10 mouse cellular contexts compared by ENCODE assay signal in the genomic region with DNA sequence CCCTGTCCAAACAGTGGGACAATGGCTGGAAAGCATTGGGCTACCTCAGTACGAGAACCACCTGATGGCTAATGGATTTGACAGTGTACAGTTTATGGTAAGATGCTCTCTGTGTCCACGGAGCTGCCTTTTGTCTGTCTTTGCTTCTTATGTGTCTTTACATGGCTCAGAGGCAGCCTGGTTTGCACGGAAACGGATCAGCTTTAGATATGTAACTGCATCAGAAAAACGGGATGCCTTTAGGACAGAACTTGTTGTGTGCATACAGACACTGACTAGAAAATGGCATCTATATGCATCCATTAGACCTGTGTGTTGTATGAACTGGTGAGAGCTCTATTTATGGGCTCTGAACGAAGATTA.
DNase-seq lines count a peak whose midpoint lies in the region; ATAC-seq and TF ChIP-seq lines count a peak whose summit lies in the region.
"Had no signal": no experiment of that assay in that cellular context is flagged by ENCODE, and none has a peak within 500 bp of the region (broad histone marks: within the 10 kb centered on the region; RNA-seq: fewer than 3 reads in every experiment).

No protein-coding gene starts in this region.

- no peak for DNase-seq in embryonic facial prominence, embryonic 10.5 days (ENCODE audit: low spot score)
- DNase-seq in midbrain, embryonic 11.5 days (ENCODE audit: low spot score, missing footprints), result no peak
- DNase-seq in adrenal gland, postnatal 25 days, result no peak
- no peak for DNase-seq in cerebellum, adult 11 months
- no peak for DNase-seq in spleen, postnatal 10 days (ENCODE audit: low spot score in 2 of 2)
- DNase-seq: gastrocnemius, postnatal 10 days; lung, adult 18-20 months had no signal

- H3K4me2 ChIP-seq in intestine, embryonic 15.5 days (replicated peaks), result peak overlapping the region; percentile 29; the same call in 1 of the 2 replicates
- no peak overlapping the region for H3K4me2 ChIP-seq in intestine, postnatal 0 days (replicated peaks; ENCODE audit: low read depth)
- peak overlapping the region; percentile 70 for H3K4me2 ChIP-seq in forebrain, embryonic 13.5 days
- H3K4me2 ChIP-seq in midbrain, embryonic 11.5 days, result peak overlapping the region; percentile 49

- H3K4me3 ChIP-seq in intestine, embryonic 15.5 days (replicated peaks), result no peak overlapping the region
- H3K4me3 ChIP-seq in intestine, postnatal 0 days (ENCODE audit: low read depth, low read length), result no peak overlapping the region
- H3K4me3 ChIP-seq in embryonic facial prominence, embryonic 10.5 days, result peak overlapping the region; percentile 42; the same call in 1 of the 2 replicates
- H3K4me3 ChIP-seq in forebrain, embryonic 13.5 days, result peak overlapping the region; percentile 47
- peak overlapping the region; percentile 25 for H3K4me3 ChIP-seq in midbrain, embryonic 11.5 days (ENCODE audit: low read depth, low read length)

- no peaks in the 10 kb centered on the region for H3K36me3 ChIP-seq in intestine, embryonic 15.5 days
- no peaks in the 10 kb centered on the region for H3K36me3 ChIP-seq in intestine, postnatal 0 days (ENCODE audit: control insufficient read depth, insufficient read depth)
- H3K36me3 ChIP-seq in embryonic facial prominence, embryonic 10.5 days (replicated peaks), result no peaks in the 10 kb centered on the region
- no peaks in the 10 kb centered on the region for H3K36me3 ChIP-seq in forebrain, embryonic 13.5 days (ENCODE audit: poor library complexity, severe bottlenecking)
- no peaks in the 10 kb centered on the region for H3K36me3 ChIP-seq in midbrain, embryonic 11.5 days (ENCODE audit: control insufficient read depth, insufficient read depth, low read length)

- no peak for TF ChIP-seq CTCF in intestine, postnatal 0 days (IDR thresholded peaks at IDR 0.05; ENCODE audit: low read depth)

- no peak for ATAC-seq in intestine, embryonic 15.5 days
- ATAC-seq in intestine, postnatal 0 days, result no peak
- peak; percentile 23 for ATAC-seq in forebrain, embryonic 13.5 days
- 0 out of 2 replicates have a peak, but pooled peaks have one; percentile 0 for ATAC-seq in midbrain, embryonic 11.5 days (ENCODE audit: low FRiP score)

- H3K9ac ChIP-seq in intestine, embryonic 15.5 days, result no peak overlapping the region
- H3K9ac ChIP-seq in intestine, postnatal 0 days (ENCODE audit: low read depth, low read length), result no peak overlapping the region
- H3K9ac ChIP-seq in forebrain, embryonic 13.5 days, result peak overlapping the region; percentile 68
- peak overlapping the region; percentile 29 for H3K9ac ChIP-seq in midbrain, embryonic 11.5 days (ENCODE audit: low read length)

- no peaks in the 10 kb centered on the region for H3K27me3 ChIP-seq in intestine, embryonic 15.5 days (replicated peaks)
- H3K27me3 ChIP-seq in intestine, postnatal 0 days (replicated peaks; ENCODE audit: control insufficient read depth, insufficient read depth, low read length), result no peaks in the 10 kb centered on the region
- H3K27me3 ChIP-seq in embryonic facial prominence, embryonic 10.5 days (replicated peaks; ENCODE audit: low read depth, poor library complexity, severe bottlenecking), result no peaks in the 10 kb centered on the region; the same call in 1 of the 2 replicates
- no peaks in the 10 kb centered on the region for H3K27me3 ChIP-seq in forebrain, embryonic 13.5 days
- no peaks in the 10 kb centered on the region for H3K27me3 ChIP-seq in midbrain, embryonic 11.5 days (ENCODE audit: control insufficient read depth, insufficient read depth, low read length)

- H3K27ac ChIP-seq in intestine, embryonic 15.5 days, result no peak overlapping the region
- H3K27ac ChIP-seq in intestine, postnatal 0 days (ENCODE audit: low read depth, low read length), result no peak overlapping the region
- H3K27ac ChIP-seq in embryonic facial prominence, embryonic 10.5 days (replicated peaks), result no peak overlapping the region
- H3K27ac ChIP-seq in forebrain, embryonic 13.5 days, result peak overlapping the region; percentile 90
- no peak overlapping the region; the same call in 1 of the 2 replicates for H3K27ac ChIP-seq in midbrain, embryonic 11.5 days (ENCODE audit: low read depth, low read length)

- H3K9me3 ChIP-seq in intestine, embryonic 15.5 days, result no peaks in the 10 kb centered on the region
- no peaks in the 10 kb centered on the region for H3K9me3 ChIP-seq in intestine, postnatal 0 days (ENCODE audit: control insufficient read depth)
- H3K9me3 ChIP-seq in embryonic facial prominence, embryonic 10.5 days, result no peaks in the 10 kb centered on the region
- 0 out of 2 replicates have a peak, but pooled peaks cover 3% of the 10 kb centered on the region for H3K9me3 ChIP-seq in forebrain, embryonic 13.5 days (replicated peaks)
- no peaks in the 10 kb centered on the region for H3K9me3 ChIP-seq in midbrain, embryonic 11.5 days (ENCODE audit: control insufficient read depth, low read length)

- no peaks in the 10 kb centered on the region for H3K4me1 ChIP-seq in intestine, embryonic 15.5 days (replicated peaks)
- no peaks in the 10 kb centered on the region for H3K4me1 ChIP-seq in intestine, postnatal 0 days (replicated peaks; ENCODE audit: control insufficient read depth, insufficient read depth, low read length)
- peaks cover 9% of the 10 kb centered on the region for H3K4me1 ChIP-seq in embryonic facial prominence, embryonic 10.5 days
- peaks cover 31% of the 10 kb centered on the region for H3K4me1 ChIP-seq in forebrain, embryonic 13.5 days
- H3K4me1 ChIP-seq in midbrain, embryonic 11.5 days (ENCODE audit: control insufficient read depth, insufficient read depth, low read length), result peaks cover 6% of the 10 kb centered on the region

- WGBS in intestine, embryonic 15.5 days, result 62% methylated on average over 6 of the region's 6 CpGs
- WGBS in intestine, postnatal 0 days, result 62% methylated on average over 6 of the region's 6 CpGs
- WGBS in embryonic facial prominence, embryonic 10.5 days, result 77% methylated on average over 6 of the region's 6 CpGs
- WGBS in forebrain, embryonic 13.5 days, result 33% methylated on average over 6 of the region's 6 CpGs
- 71% methylated on average over 6 of the region's 6 CpGs for WGBS in midbrain, embryonic 11.5 days

Comparison
In these comparisons a context has a peak if more than half of its experiments do, and no peak if none do; other contexts are left out.
1. ATAC-seq: peak in forebrain, embryonic 13.5 days (single experiment) and midbrain, embryonic 11.5 days (single experiment); none in intestine, embryonic 15.5 days (single experiment) and intestine, postnatal 0 days (single experiment).
2. H3K4me3 ChIP-seq: peak in embryonic facial prominence, embryonic 10.5 days (single experiment), forebrain, embryonic 13.5 days (single experiment) and midbrain, embryonic 11.5 days (single experiment); none in intestine, embryonic 15.5 days (single experiment) and intestine, postnatal 0 days (single experiment).
3. H3K9ac ChIP-seq: peak in forebrain, embryonic 13.5 days (single experiment) and midbrain, embryonic 11.5 days (single experiment); none in intestine, embryonic 15.5 days (single experiment) and intestine, postnatal 0 days (single experiment).